Mouse (Mus musculus) bone marrow, adult 2 months (tissue): ENCODE measurements around the gene Vamp8. TPM values are rescaled to one million over a fixed set of nuclear protein-coding genes. Genes with fewer than 3 reads are reported as not detected.

Experiments
- H3K27ac ChIP-seq: fragments of 200-500 bp; 2 replicates; pipeline ENCODE4 v1.5.1; 2012; ENCODE audit warnings: low read depth, mild to moderate bottlenecking, control low read depth, inconsistent platforms, low read length; ENCODE audit not compliant: control insufficient read depth, poor library complexity, insufficient read depth
- H3K4me1 ChIP-seq: fragments of 200-500 bp; 2 replicates; pipeline ENCODE4 v1.6.1; 2011; ENCODE audit warnings: low read length; ENCODE audit not compliant: control insufficient read depth, insufficient read depth
- H3K4me3 ChIP-seq: fragments of 200-500 bp; replicated peaks from 2 replicates; pipeline ENCODE3; 2011; ENCODE audit warnings: mild to moderate bottlenecking, low read depth, low read length, control low read depth; ENCODE audit not compliant: control insufficient read depth
- CTCF ChIP-seq: fragments of 200-500 bp; IDR thresholded peaks from 2 replicates; pipeline ENCODE4 v1.5.1; 2011; ENCODE audit warnings: low read length, control low read depth; ENCODE audit not compliant: control insufficient read depth, insufficient read depth
- POLR2A ChIP-seq: fragments of 200-500 bp; IDR thresholded peaks from 2 replicates; pipeline ENCODE4 v1.6.1; 2011; ENCODE audit warnings: low read depth, mild to moderate bottlenecking, control low read depth, low read length, borderline replicate concordance; ENCODE audit not compliant: control insufficient read depth
- WGBS: fragments of 180-500 bp; shearing (Covaris S2); methylation state at CpG from one replicate; pipeline ENCODE4 v1.1.7; 2018; 5-methylcytosine and 5-hydroxymethylcytosine counted together
- polyA plus RNA-seq: library from polyadenylated mRNA; stranded (reverse); fragments of >200 nt; gene quantifications from 2 replicates; pipeline ENCODE4 v1.2.4, GENCODE M21; 2011; ENCODE audit warnings: low replicate concordance; ENCODE audit not compliant: missing spikeins, insufficient read depth, insufficient read length

Vamp8 gene
- polyA plus RNA-seq, 1 experiment = 542 TPM

GRCm38 (mm10) chr6:72383142-72383820, 7.2 kb downstream of the Vamp8 start:
- Histone ChIP-seq H3K4me1 (peaks cover 2% of the 10 kb centered on the region; the same call in 1 of the 2 replicates), H3K4me3 (no peak overlapping the region)
- WGBS = 68% methylated on average over 6 of the region's 6 CpGs

GRCm38 (mm10) chr6:72382494-72382893, 8.0 kb downstream of the Vamp8 start:
- H3K27ac ChIP-seq = no peak overlapping the region
- no peak for TF ChIP-seq POLR2A
- no peak for TF ChIP-seq CTCF
- no peak overlapping the region for H3K4me3 ChIP-seq
- 53% methylated on average over 6 of the region's 6 CpGs for WGBS
- peaks cover 1% of the 10 kb centered on the region; the same call in 1 of the 2 replicates for H3K4me1 ChIP-seq

More at GRCm38 (mm10) chr6:72383142-72383820, 7.2 kb downstream of the Vamp8 start:
- TF ChIP-seq CTCF (no peak), POLR2A (no peak)
- H3K27ac ChIP-seq = peak overlapping the region; percentile 4; the same call in 1 of the 2 replicates

GRCm38 (mm10) chr6:72380131-72380770, 10.3 kb downstream of the Vamp8 start, which contains the start of gene Vamp5:
Vamp5 (minus strand) TSS chr6:72380468.
- H3K4me1 ChIP-seq = no peaks in the 10 kb centered on the region; the same call in 1 of the 2 replicates
- peak within 1 kb of the TSS; percentile 90 for H3K4me3 ChIP-seq
- under 1% methylated on average over 49 of the region's 49 CpGs for WGBS
- TF ChIP-seq POLR2A (peak; percentile 51; the same call in 1 of the 2 replicates), CTCF (peak; percentile 59)
- peak within 1 kb of the TSS; percentile 90 for H3K27ac ChIP-seq

GRCm38 (mm10) chr6:72379377-72380130, 10.9 kb downstream of the Vamp8 start:
- TF ChIP-seq POLR2A = no peak
- no peak for TF ChIP-seq CTCF
- H3K27ac ChIP-seq = peak overlapping the region; percentile 90
- peaks cover 4% of the 10 kb centered on the region; the same call in 1 of the 2 replicates for H3K4me1 ChIP-seq
- H3K4me3 ChIP-seq = peak overlapping the region; percentile 90
- 3% methylated on average over 7 of the region's 7 CpGs for WGBS

- no peak overlapping the region for H3K27ac ChIP-seq
Measured at GRCm38 (mm10) chr6:72378510-72379234, 11.8 kb downstream of the Vamp8 start.

GRCm38 (mm10) chr6:72374820-72375563, 15.5 kb downstream of the Vamp8 start:
- TF ChIP-seq CTCF = no peak
- no peak for TF ChIP-seq POLR2A
- H3K4me3 ChIP-seq = peak overlapping the region; percentile 59
- H3K27ac ChIP-seq = peak overlapping the region; percentile 76
- WGBS = 11% methylated on average over 15 of the region's 15 CpGs
- H3K4me1 ChIP-seq = peaks cover 6% of the 10 kb centered on the region; the same call in 1 of the 2 replicates

More at GRCm38 (mm10) chr6:72378510-72379234, 11.8 kb downstream of the Vamp8 start:
- TF ChIP-seq POLR2A = no peak
- TF ChIP-seq CTCF = no peak
- H3K4me3 ChIP-seq = peak overlapping the region; percentile 90
- H3K4me1 ChIP-seq = peaks cover 6% of the 10 kb centered on the region; the same call in 1 of the 2 replicates
- WGBS = 60% methylated on average over 8 of the region's 8 CpGs

GRCm38 (mm10) chr6:72374206-72374605, 16.3 kb downstream of the Vamp8 start:
- WGBS = 52% methylated on average over 7 of the region's 7 CpGs
- peaks cover 6% of the 10 kb centered on the region; the same call in 1 of the 2 replicates for H3K4me1 ChIP-seq
- TF ChIP-seq POLR2A (no peak), CTCF (no peak)
- H3K27ac ChIP-seq = no peak overlapping the region
- no peak overlapping the region for H3K4me3 ChIP-seq
